Mouse (Mus musculus): ENCODE data around the gene Pip5k1b. TPM values are rescaled to one million over a fixed set of nuclear protein-coding genes. Genes with fewer than 3 reads are reported as not detected.

The Pip5k1b gene
- polyA plus RNA-seq, 1 experiment from 2014 or later = 2.1 TPM

- Histone ChIP-seq H3K27ac (replicated peaks) (no peak overlapping the region), H3K9me3 (no peaks in the 10 kb centered on the region), H3K27me3 (no peaks in the 10 kb centered on the region), H3K9ac (no peak overlapping the region), H3K4me1 (replicated peaks) (peaks cover 5% of the 10 kb centered on the region; the same call in 1 of the 2 replicates), H3K36me3 (no peaks in the 10 kb centered on the region), H3K4me2 (no peak overlapping the region), H3K4me3 (no peak overlapping the region)
- 71% methylated on average over 6 of the region's 6 CpGs for WGBS
- ATAC-seq (ENCODE audit: low FRiP score, low read depth) = no peak
Observed at GRCm38 (mm10) chr19:24509391-24509790, 46.3 kb downstream of the Pip5k1b start.

GRCm38 (mm10) chr19:24508087-24508767 lies 47.4 kb downstream of the Pip5k1b start:
- ATAC-seq (ENCODE audit: low FRiP score, low read depth) = no peak
- 20% methylated on average over 13 of the region's 13 CpGs for WGBS

GRCm38 (mm10) chr19:24502736-24503421 lies 52.8 kb downstream of the Pip5k1b start:
- no peaks in the 10 kb centered on the region for H3K27me3 ChIP-seq
- no peak overlapping the region for H3K9ac ChIP-seq
- peaks cover under 1% of the 10 kb centered on the region; the same call in 1 of the 2 replicates for H3K4me1 ChIP-seq (replicated peaks)
- no peak overlapping the region for H3K4me2 ChIP-seq
- WGBS = 92% methylated on average over 10 of the region's 10 CpGs
- H3K9me3 ChIP-seq = no peaks in the 10 kb centered on the region
- ATAC-seq (ENCODE audit: low FRiP score, low read depth) = no peak
- no peak overlapping the region for H3K27ac ChIP-seq (replicated peaks)
- no peak overlapping the region for H3K4me3 ChIP-seq
- H3K36me3 ChIP-seq = no peaks in the 10 kb centered on the region

More at GRCm38 (mm10) chr19:24508087-24508767, 47.4 kb downstream of the Pip5k1b start:
- H3K9ac ChIP-seq = no peak overlapping the region
- H3K4me2 ChIP-seq = no peak overlapping the region
- peaks cover 5% of the 10 kb centered on the region; the same call in 1 of the 2 replicates for H3K4me1 ChIP-seq (replicated peaks)
- H3K4me3 ChIP-seq = no peak overlapping the region
- no peaks in the 10 kb centered on the region for H3K36me3 ChIP-seq
- H3K27me3 ChIP-seq = no peaks in the 10 kb centered on the region
- H3K27ac ChIP-seq (replicated peaks) = no peak overlapping the region
- H3K9me3 ChIP-seq = no peaks in the 10 kb centered on the region

GRCm38 (mm10) chr19:24501525-24501924 lies 54.1 kb downstream of the Pip5k1b start:
- ATAC-seq (ENCODE audit: low FRiP score, low read depth) = no peak
- no peaks in the 10 kb centered on the region for H3K9me3 ChIP-seq
- no peak overlapping the region for H3K4me2 ChIP-seq
- no peaks in the 10 kb centered on the region for H3K27me3 ChIP-seq
- H3K4me3 ChIP-seq = no peak overlapping the region
- no peak overlapping the region for H3K9ac ChIP-seq
- H3K36me3 ChIP-seq = no peaks in the 10 kb centered on the region
- H3K4me1 ChIP-seq (replicated peaks) = no peaks in the 10 kb centered on the region
- H3K27ac ChIP-seq (replicated peaks) = no peak overlapping the region

- no peaks in the 10 kb centered on the region for H3K9me3 ChIP-seq
- no peak for ATAC-seq (ENCODE audit: low FRiP score, low read depth)
- no peak overlapping the region for H3K4me3 ChIP-seq
- H3K27me3 ChIP-seq = no peaks in the 10 kb centered on the region
- no peaks in the 10 kb centered on the region for H3K4me1 ChIP-seq (replicated peaks)
- H3K9ac ChIP-seq = no peak overlapping the region
- H3K27ac ChIP-seq (replicated peaks) = no peak overlapping the region
- 88% methylated on average over 5 of the region's 5 CpGs for WGBS
- H3K36me3 ChIP-seq = no peaks in the 10 kb centered on the region
- no peak overlapping the region for H3K4me2 ChIP-seq
Observed at GRCm38 (mm10) chr19:24500431-24500830, 55.2 kb downstream of the Pip5k1b start.

GRCm38 (mm10) chr19:24499291-24499690 lies 56.4 kb downstream of the Pip5k1b start:
- Histone ChIP-seq H3K9me3 (no peaks in the 10 kb centered on the region), H3K27me3 (no peaks in the 10 kb centered on the region), H3K4me3 (no peak overlapping the region), H3K36me3 (no peaks in the 10 kb centered on the region), H3K4me1 (replicated peaks) (no peaks in the 10 kb centered on the region), H3K4me2 (no peak overlapping the region), H3K9ac (no peak overlapping the region), H3K27ac (replicated peaks) (no peak overlapping the region)
- ATAC-seq (ENCODE audit: low FRiP score, low read depth) = no peak
- WGBS = 78% methylated on average over 3 of the region's 3 CpGs

- Histone ChIP-seq H3K4me2 (no peak overlapping the region), H3K4me3 (no peak overlapping the region), H3K36me3 (no peaks in the 10 kb centered on the region), H3K9ac (no peak overlapping the region), H3K9me3 (no peaks in the 10 kb centered on the region), H3K27ac (replicated peaks) (no peak overlapping the region), H3K27me3 (no peaks in the 10 kb centered on the region), H3K4me1 (replicated peaks) (no peaks in the 10 kb centered on the region)
- 88% methylated on average over 4 of the region's 4 CpGs for WGBS
- ATAC-seq (ENCODE audit: low FRiP score, low read depth) = no peak
Observed at GRCm38 (mm10) chr19:24493887-24494286, 61.8 kb downstream of the Pip5k1b start.

GRCm38 (mm10) chr19:24491824-24492223 lies 63.8 kb downstream of the Pip5k1b start:
- 13% methylated on average over 3 of the region's 3 CpGs for WGBS
- H3K27me3 ChIP-seq = no peaks in the 10 kb centered on the region
- ATAC-seq (ENCODE audit: low FRiP score, low read depth) = no peak
- no peaks in the 10 kb centered on the region for H3K36me3 ChIP-seq
- H3K27ac ChIP-seq (replicated peaks) = no peak overlapping the region
- no peak overlapping the region for H3K4me3 ChIP-seq
- H3K4me2 ChIP-seq = no peak overlapping the region
- H3K4me1 ChIP-seq (replicated peaks) = no peaks in the 10 kb centered on the region
- H3K9ac ChIP-seq = no peak overlapping the region
- H3K9me3 ChIP-seq = no peaks in the 10 kb centered on the region

- no peaks in the 10 kb centered on the region for H3K27me3 ChIP-seq
- ATAC-seq (ENCODE audit: low FRiP score, low read depth) = no peak
- H3K4me2 ChIP-seq = no peak overlapping the region
- H3K27ac ChIP-seq (replicated peaks) = no peak overlapping the region
- H3K36me3 ChIP-seq = no peaks in the 10 kb centered on the region
- no peaks in the 10 kb centered on the region for H3K9me3 ChIP-seq
- H3K9ac ChIP-seq = no peak overlapping the region
- no peak overlapping the region for H3K4me3 ChIP-seq
- no peaks in the 10 kb centered on the region for H3K4me1 ChIP-seq (replicated peaks)
- WGBS = 71% methylated on average over 5 of the region's 5 CpGs
Observed at GRCm38 (mm10) chr19:24490275-24490674, 65.4 kb downstream of the Pip5k1b start.

- 79% methylated on average over 8 of the region's 8 CpGs for WGBS
Observed at GRCm38 (mm10) chr19:24486433-24487296, 69.0 kb downstream of the Pip5k1b start.

GRCm38 (mm10) chr19:24484612-24485194 lies 71.0 kb downstream of the Pip5k1b start:
- Histone ChIP-seq H3K9me3 (no peaks in the 10 kb centered on the region), H3K4me1 (replicated peaks) (no peaks in the 10 kb centered on the region), H3K4me2 (no peak overlapping the region), H3K27me3 (no peaks in the 10 kb centered on the region), H3K9ac (no peak overlapping the region), H3K36me3 (no peaks in the 10 kb centered on the region), H3K27ac (replicated peaks) (no peak overlapping the region), H3K4me3 (no peak overlapping the region)
- WGBS = 55% methylated on average over 4 of the region's 4 CpGs
- no peak for ATAC-seq (ENCODE audit: low FRiP score, low read depth)

More at GRCm38 (mm10) chr19:24486433-24487296, 69.0 kb downstream of the Pip5k1b start:
- H3K27ac ChIP-seq (replicated peaks) = no peak overlapping the region
- H3K9me3 ChIP-seq = no peaks in the 10 kb centered on the region
- H3K36me3 ChIP-seq = no peaks in the 10 kb centered on the region
- no peak overlapping the region for H3K4me2 ChIP-seq
- ATAC-seq (ENCODE audit: low FRiP score, low read depth) = no peak
- H3K4me3 ChIP-seq = no peak overlapping the region
- H3K27me3 ChIP-seq = no peaks in the 10 kb centered on the region
- no peak overlapping the region for H3K9ac ChIP-seq
- H3K4me1 ChIP-seq (replicated peaks) = no peaks in the 10 kb centered on the region
